Mouse (Mus musculus): Measurements from ENCODE around the gene Kcna10.

DNA sequence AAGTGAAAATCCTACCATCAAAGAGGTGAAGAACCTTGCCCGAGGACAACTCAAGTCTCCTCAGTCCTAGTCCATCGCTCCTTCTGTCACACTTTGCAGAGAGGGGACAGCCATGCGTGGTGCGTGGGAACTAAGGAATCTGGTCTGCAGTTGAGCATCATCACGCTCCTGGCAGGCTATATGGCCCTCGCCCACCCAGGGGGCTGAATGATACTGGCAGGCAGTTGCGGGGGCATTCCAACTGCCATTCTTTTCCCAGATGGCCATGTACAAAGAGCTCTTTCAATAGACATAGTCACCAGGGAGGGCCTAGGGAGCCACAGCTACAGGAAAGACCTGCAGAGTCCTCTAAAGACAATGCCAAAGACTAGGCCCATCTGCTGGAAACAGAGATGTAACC, 24.0 kb upstream of the Kcna10 start:
- TF ChIP-seq POLR2A (IDR thresholded peaks at IDR 0.05; ENCODE audit: insufficient read depth, low read length) (no peak), EP300 (IDR thresholded peaks at IDR 0.05; ENCODE audit: insufficient read depth, low read depth, low read length) (no peak), CTCF (IDR thresholded peaks at IDR 0.05; ENCODE audit: low read depth, low read length) (no peak)

Data from ES-Bruce4 (cell line).